Mouse (Mus musculus): ENCODE data around the gene Comtd1.

DNA sequence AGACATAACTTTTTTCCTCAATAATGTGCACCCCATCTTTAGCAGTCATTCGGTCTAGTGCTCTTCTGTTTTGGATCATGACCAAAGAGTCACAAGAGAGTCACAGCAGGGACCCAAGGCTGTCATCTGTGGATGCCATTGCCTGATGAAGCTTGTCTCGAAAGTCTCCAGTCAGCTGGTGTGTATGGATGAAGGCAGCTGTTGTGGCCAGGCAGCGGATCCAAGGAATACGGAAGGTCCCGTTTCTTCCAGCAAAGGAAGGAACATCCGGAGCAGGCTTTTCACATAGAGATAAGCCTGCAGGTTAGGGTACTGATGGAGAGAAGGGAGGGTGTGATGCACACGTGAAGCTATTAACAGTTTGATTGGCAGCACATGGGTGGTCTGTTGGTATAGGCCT, 47.2 kb downstream of the Comtd1 start:
- TF ChIP-seq CTCF (IDR thresholded peaks at IDR 0.05; ENCODE audit: extremely low read depth, insufficient read depth, low read length) (no peak), POLR2A (IDR thresholded peaks at IDR 0.05; ENCODE audit: extremely low read depth, insufficient read depth, low read length) (no peak)
